Mouse (Mus musculus): ENCODE data around the gene Art4. TPM values are rescaled to one million over a fixed set of nuclear protein-coding genes. Genes with fewer than 3 reads are reported as not detected.
"Not testable (repeated sequence)": the region's sequence is repeated elsewhere in the genome, so short reads cannot be mapped to it uniquely, and the experiment has no call there.

Gene Art4
- polyA plus RNA-seq, 1 experiment from 2014 or later = 1.8 TPM

DNA sequence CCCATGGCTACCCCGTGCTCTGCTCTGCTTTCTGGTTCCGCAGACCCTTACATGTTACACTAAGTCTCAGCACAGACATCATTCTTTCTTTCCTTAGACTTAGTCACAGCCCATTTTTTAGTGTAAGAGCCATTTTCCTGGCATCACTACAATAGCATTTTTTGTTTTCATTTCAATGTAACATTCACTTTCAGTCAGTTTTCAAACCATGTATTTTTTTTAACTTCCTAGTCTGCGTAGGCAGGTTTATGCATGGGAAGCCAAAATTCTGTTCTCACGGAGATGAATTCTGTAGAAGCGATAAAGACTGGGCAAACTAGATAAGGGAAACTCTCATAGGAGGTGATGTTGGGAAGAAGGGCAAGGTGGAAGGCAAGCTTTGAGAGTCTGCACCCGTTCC lies 32.0 kb upstream of the Art4 start:
- no peaks in the 10 kb centered on the region for H3K9me3 ChIP-seq (replicated peaks)
- no peaks in the 10 kb centered on the region for H3K27me3 ChIP-seq (ENCODE audit: low read depth, poor library complexity, severe bottlenecking)
- DNase-seq (ENCODE audit: low spot score) = no peak
- H3K27ac ChIP-seq = no peak overlapping the region
- no peaks in the 10 kb centered on the region for H3K4me1 ChIP-seq
- WGBS = 95% methylated on average over 6 of the region's 6 CpGs
- H3K36me3 ChIP-seq = no peaks in the 10 kb centered on the region
- no peak overlapping the region for H3K4me3 ChIP-seq

DNA sequence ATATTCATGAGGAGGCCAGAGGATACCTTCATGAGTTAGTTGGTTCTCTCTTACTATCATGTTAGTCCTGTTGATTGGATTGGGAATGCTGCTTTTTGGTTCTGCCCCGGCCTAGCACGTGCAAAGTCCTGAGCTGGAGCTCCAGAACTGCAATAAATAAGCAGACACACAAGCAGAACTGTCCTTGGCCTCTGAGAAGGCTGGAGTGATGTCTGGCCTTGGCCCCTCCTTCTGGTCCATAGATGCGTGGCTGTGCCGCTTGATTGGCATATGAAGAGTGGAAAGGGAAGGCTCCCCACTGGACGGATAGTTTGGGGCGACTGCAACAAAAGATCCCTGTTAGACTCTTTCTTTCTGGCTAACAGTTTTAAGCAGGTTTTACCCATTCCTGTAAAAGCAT lies 31.5 kb upstream of the Art4 start:
- H3K4me1 ChIP-seq = no peaks in the 10 kb centered on the region
- no peaks in the 10 kb centered on the region for H3K36me3 ChIP-seq
- 90% methylated on average over 6 of the region's 6 CpGs for WGBS
- H3K9me3 ChIP-seq (replicated peaks) = no peaks in the 10 kb centered on the region
- no peak for DNase-seq (ENCODE audit: low spot score)
- H3K27ac ChIP-seq = no peak overlapping the region
- no peaks in the 10 kb centered on the region for H3K27me3 ChIP-seq (ENCODE audit: low read depth, poor library complexity, severe bottlenecking)
- no peak overlapping the region for H3K4me3 ChIP-seq

DNA sequence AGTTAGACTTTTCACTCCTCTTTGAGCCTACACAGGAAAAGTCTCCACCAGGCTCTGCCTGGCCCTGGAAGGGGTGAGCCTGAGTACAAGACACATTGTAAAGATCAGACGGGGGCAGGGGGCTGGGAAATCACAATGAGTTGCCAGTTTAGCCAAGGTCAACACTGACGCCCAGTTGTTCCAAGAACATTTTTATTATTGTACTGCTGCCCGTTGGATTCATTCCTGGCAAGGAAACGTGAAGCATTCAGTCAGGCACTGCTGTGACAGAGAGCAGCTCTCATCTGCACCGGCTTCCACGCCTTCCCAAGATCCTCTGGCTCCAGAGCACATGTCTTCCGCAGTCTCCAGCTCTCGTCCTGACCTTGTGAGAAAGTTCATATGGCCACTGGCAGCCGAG lies 30.3 kb upstream of the Art4 start:
- no peaks in the 10 kb centered on the region for H3K36me3 ChIP-seq
- no peaks in the 10 kb centered on the region for H3K27me3 ChIP-seq (ENCODE audit: low read depth, poor library complexity, severe bottlenecking)
- H3K4me3 ChIP-seq = no peak overlapping the region
- no peaks in the 10 kb centered on the region for H3K4me1 ChIP-seq
- no peaks in the 10 kb centered on the region for H3K9me3 ChIP-seq (replicated peaks)
- 78% methylated on average over 9 of the region's 9 CpGs for whole genome bisulfite sequencing
- no peak for DNase-seq (ENCODE audit: low spot score)
- H3K27ac ChIP-seq = no peak overlapping the region

DNA sequence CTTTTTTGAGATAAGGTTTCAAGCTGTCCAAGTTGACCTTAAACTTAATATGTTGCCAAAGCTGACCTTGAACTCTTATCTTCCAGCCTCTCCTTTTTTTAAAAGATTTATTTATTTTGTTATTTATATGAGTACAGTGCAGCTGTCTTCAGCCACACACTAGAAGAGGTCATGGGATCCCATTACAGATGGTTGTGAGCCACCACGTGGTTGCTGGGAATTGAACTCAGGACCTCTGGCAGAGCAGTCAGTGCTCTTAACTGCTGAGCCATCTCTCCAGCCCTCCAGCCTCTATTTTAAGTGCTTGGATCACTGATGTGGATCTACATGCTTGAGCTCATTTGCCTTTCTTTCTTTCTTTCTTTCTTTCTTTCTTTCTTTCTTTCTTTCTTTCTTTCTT lies 27.2 kb upstream of the Art4 start:
- H3K9me3 ChIP-seq (replicated peaks); H3K36me3 ChIP-seq; H3K27me3 ChIP-seq (ENCODE audit: low read depth, poor library complexity, severe bottlenecking); H3K27ac ChIP-seq; H3K4me3 ChIP-seq; DNase-seq (ENCODE audit: low spot score); H3K4me1 ChIP-seq: not testable (repeated sequence)
- WGBS = 63% methylated on average over 1 of the region's 1 CpGs

DNA sequence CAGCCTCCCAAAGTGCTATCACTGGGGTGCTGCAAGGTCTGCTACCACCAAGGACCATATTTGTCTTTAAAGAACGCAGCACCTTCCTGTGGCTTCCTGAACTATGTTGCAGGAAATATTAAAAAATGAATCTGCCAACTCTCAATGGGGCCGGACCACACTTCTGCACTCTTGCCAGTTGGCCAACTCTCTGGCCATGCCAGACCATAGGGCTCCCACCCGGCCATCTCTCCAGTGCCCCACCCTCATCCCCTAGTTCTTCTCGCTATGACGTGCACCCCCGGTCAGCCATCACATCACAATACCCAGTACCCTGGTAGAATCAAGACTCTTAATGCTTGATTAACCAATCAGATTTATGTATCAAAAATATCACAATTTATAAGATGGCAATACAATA lies 26.4 kb upstream of the Art4 start:
- H3K4me1 ChIP-seq = no peaks in the 10 kb centered on the region
- H3K27me3 ChIP-seq (ENCODE audit: low read depth, poor library complexity, severe bottlenecking) = no peaks in the 10 kb centered on the region
- H3K27ac ChIP-seq = no peak overlapping the region
- no peak overlapping the region for H3K4me3 ChIP-seq
- H3K36me3 ChIP-seq = no peaks in the 10 kb centered on the region
- no peaks in the 10 kb centered on the region for H3K9me3 ChIP-seq (replicated peaks)
- 95% methylated on average over 6 of the region's 6 CpGs for WGBS
- DNase-seq (ENCODE audit: low spot score) = no peak

DNA sequence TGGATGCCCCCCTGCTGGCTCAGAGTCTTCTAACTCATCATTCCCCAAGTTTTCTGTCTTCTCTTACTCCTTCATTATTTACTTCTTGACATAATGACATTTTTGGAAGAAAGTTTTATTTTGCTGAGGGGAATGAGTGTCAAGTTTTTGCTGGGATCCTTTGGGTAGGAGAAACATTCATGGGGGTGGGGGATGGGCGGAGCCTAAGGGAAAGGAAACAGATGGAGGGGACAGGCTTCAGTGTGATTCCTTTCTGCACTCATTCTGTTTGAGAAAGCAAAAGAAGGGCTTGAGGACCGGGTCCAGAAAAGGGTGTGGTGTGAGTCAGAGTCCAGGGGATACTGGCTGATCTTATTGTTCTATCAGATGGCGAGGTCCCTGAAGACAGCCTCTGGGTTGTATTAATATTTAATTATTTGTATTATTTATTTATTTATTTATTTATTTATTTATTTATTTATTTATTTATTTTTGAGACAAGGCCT lies 25.9 kb upstream of the Art4 start:
- DNase-seq (ENCODE audit: low spot score) = no peak
- no peak overlapping the region for H3K27ac ChIP-seq
- H3K9me3 ChIP-seq (replicated peaks) = no peaks in the 10 kb centered on the region
- H3K4me3 ChIP-seq = no peak overlapping the region
- no peaks in the 10 kb centered on the region for H3K27me3 ChIP-seq (ENCODE audit: low read depth, poor library complexity, severe bottlenecking)
- WGBS = 88% methylated on average over 3 of the region's 3 CpGs
- no peaks in the 10 kb centered on the region for H3K4me1 ChIP-seq
- no peaks in the 10 kb centered on the region for H3K36me3 ChIP-seq

DNA sequence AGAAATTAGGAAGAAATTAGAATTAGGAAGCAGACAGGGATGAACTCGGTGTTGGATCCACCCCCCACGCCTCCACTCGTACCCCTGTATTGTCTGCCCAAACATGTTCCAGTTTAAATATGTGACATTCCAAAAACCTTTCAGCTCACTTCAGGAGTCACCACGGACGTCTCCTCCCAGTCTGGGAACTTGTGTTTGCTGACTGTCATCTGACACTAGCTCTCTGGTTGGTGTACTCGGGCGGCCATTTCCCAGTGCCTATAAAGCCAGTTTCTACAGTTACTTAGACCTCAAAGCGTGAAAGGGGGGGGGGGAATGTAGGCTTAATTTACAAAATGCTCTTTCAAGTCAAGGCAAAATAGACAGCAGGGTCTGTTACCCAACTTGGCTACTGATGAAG lies 24.1 kb upstream of the Art4 start:
- DNase-seq (ENCODE audit: low spot score) = no peak
- no peak overlapping the region for H3K4me3 ChIP-seq

DNA sequence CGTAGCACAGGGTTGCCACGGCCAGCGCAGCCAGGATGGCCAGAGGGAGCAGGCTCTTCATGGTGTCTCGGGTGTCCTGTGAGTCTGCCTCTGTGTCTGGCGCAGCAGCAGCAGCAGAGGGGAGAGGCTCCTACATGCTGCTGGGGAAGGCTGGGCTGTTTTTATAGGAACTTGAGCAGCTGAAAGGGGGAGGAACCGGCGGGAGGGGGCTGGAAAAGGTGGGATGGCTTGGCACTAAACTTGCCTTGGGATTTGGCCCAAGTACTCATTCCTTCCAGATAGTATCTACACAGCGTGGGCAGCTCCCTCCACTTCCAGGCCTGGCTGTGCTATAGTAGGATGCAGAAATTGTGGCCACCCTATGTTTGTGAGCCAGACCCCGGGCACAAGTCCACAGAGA lies 18.1 kb upstream of the Art4 start, which contains the start of gene Mgp:
Gene Mgp (minus strand): TSS at position 154 of the 400 bp plus-strand sequence.
- H3K27ac ChIP-seq = peak within 1 kb of the TSS; percentile 53; the same call in 1 of the 2 replicates
- WGBS = 36% methylated on average over 9 of the region's 9 CpGs
- H3K9me3 ChIP-seq (replicated peaks) = no peaks in the 10 kb centered on the region
- H3K36me3 ChIP-seq = no peaks in the 10 kb centered on the region
- H3K4me1 ChIP-seq = peaks cover 8% of the 10 kb centered on the region
- H3K4me3 ChIP-seq = peak within 1 kb of the TSS; percentile 7; the same call in 1 of the 2 replicates
- DNase-seq (ENCODE audit: low spot score) = no peak
- H3K27me3 ChIP-seq (ENCODE audit: low read depth, poor library complexity, severe bottlenecking) = no peaks in the 10 kb centered on the region

More for the DNA sequence above, 24.1 kb upstream of the Art4 start:
- Histone ChIP-seq H3K36me3 (no peaks in the 10 kb centered on the region), H3K27ac (no peak overlapping the region), H3K27me3 (ENCODE audit: low read depth, poor library complexity, severe bottlenecking) (no peaks in the 10 kb centered on the region), H3K4me1 (no peaks in the 10 kb centered on the region), H3K9me3 (replicated peaks) (no peaks in the 10 kb centered on the region)
- 67% methylated on average over 8 of the region's 8 CpGs for WGBS

DNA sequence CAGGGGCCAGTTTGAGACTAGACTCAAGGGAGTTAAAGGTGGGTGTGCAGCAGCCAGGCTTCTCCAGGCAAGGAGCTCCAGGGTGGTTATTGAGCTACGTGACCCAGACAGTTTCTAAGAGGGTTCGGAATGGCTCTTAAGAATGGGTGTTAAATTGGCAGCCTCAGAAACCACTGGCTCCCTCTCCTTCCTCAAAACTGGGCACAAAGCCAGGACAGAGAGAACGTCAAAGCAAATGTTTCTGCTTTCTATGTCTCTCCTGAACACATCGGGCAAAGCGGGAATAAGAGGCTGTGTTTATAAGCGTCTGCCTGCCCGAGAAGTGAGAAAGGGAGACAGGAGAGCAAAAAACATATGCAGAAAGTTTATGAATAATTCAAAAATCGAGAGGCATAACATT lies 17.1 kb upstream of the Art4 start:
- no peak for DNase-seq (ENCODE audit: low spot score)
- Histone ChIP-seq H3K9me3 (replicated peaks) (no peaks in the 10 kb centered on the region), H3K27ac (no peak overlapping the region), H3K36me3 (no peaks in the 10 kb centered on the region), H3K4me1 (peaks cover 8% of the 10 kb centered on the region), H3K4me3 (no peak overlapping the region), H3K27me3 (ENCODE audit: low read depth, poor library complexity, severe bottlenecking) (no peaks in the 10 kb centered on the region)
- 86% methylated on average over 8 of the region's 8 CpGs for WGBS

DNA sequence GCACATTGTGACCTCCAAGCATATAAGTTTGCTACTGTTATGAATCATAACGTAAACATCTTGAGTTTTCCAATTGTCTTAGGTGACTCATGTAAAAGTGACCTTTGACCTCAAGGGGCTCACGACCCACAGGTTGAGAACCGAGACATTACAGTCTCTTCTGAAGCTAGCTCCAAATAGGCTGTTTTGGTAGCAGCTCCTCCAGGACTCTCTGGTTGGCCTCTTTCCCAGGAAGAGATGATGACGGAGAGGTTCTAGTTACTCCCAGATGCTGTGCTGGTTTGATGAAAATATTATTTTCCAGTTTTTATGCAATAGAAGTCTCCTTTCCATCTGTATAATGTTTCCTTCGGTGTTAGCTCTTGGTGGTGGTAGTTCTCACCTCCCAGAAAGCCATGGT lies 11.4 kb upstream of the Art4 start:
- Histone ChIP-seq H3K27me3 (ENCODE audit: low read depth, poor library complexity, severe bottlenecking) (no peaks in the 10 kb centered on the region), H3K9me3 (replicated peaks) (no peaks in the 10 kb centered on the region), H3K36me3 (no peaks in the 10 kb centered on the region), H3K4me1 (0 out of 2 replicates have a peak, but pooled peaks cover 4% of the 10 kb centered on the region), H3K4me3 (no peak overlapping the region), H3K27ac (no peak overlapping the region)
- 85% methylated on average over 5 of the region's 5 CpGs for WGBS
- no peak for DNase-seq (ENCODE audit: low spot score)

DNA sequence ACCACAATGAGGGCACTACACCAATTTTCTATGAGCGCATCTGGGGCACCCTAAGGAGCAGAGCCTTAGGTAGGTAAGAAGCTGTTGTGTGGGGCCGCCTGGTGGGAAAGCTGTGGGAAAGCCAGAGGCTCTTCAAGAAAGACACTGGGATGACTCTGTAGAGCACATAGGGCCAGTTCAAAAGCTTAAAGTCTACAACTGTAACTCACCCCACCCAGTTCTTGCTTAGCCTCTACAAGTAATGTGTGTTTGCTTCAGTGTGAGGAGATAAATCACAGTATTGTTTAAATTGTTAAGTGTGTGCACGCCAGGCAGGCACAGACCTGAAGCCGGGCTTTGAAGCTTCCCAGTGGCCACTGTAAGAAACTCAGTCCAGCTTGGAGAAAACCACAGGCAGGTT lies 8.6 kb upstream of the Art4 start:
- WGBS = 70% methylated on average over 4 of the region's 4 CpGs
- H3K4me3 ChIP-seq = no peak overlapping the region
- no peak for DNase-seq (ENCODE audit: low spot score)
- H3K27me3 ChIP-seq (ENCODE audit: low read depth, poor library complexity, severe bottlenecking) = no peaks in the 10 kb centered on the region
- 0 out of 2 replicates have a peak, but pooled peaks cover 4% of the 10 kb centered on the region for H3K4me1 ChIP-seq
- no peaks in the 10 kb centered on the region for H3K36me3 ChIP-seq
- no peak overlapping the region for H3K27ac ChIP-seq
- no peaks in the 10 kb centered on the region for H3K9me3 ChIP-seq (replicated peaks)

DNA sequence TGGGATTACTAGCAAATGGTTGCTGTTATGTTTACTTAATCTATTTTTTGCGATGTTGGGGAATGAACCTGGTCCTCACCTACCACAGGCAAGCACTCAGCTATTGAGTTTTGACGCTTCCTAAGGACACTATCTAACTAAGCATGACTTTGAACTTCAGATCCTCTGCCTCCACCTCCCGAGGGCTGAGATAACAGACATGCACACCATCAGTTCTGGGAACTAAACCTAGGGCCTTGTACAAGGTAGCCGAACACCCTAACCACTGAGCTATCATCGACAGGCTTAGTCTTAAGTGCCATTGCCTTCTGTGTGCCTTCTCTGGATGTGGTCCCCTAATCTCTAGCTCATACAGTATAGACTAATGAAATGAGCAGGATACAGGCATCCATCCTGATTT lies 7.8 kb upstream of the Art4 start:
- Histone ChIP-seq H3K4me3 (no peak overlapping the region), H3K36me3 (no peaks in the 10 kb centered on the region), H3K9me3 (replicated peaks) (no peaks in the 10 kb centered on the region), H3K27me3 (ENCODE audit: low read depth, poor library complexity, severe bottlenecking) (no peaks in the 10 kb centered on the region), H3K27ac (no peak overlapping the region), H3K4me1 (0 out of 2 replicates have a peak, but pooled peaks cover 4% of the 10 kb centered on the region)
- WGBS = 94% methylated on average over 5 of the region's 5 CpGs
- DNase-seq (ENCODE audit: low spot score) = no peak

DNA sequence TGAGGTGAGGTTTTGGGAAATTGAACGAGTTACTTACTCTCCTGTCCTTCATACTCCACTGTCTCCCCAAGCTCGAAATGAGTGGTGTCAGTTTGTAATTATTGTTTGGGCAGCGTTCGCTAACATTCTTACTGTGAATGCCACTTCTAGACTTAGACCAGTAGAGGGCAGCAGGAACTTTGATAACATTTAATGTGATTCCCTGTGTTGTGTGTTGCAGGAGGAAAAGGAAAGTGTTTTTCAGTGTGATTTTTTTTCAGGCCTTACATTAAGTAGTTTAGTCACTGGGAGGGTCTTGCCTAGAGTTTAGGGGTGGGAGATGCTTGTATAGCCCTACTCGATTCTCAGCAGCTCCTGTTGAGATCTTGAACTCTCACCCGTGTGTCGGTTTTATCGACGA lies 3.5 kb upstream of the Art4 start:
- WGBS = 47% methylated on average over 9 of the region's 9 CpGs
- Histone ChIP-seq H3K27me3 (ENCODE audit: low read depth, poor library complexity, severe bottlenecking) (no peaks in the 10 kb centered on the region), H3K4me3 (no peak overlapping the region), H3K9me3 (replicated peaks) (no peaks in the 10 kb centered on the region), H3K4me1 (peaks cover 21% of the 10 kb centered on the region), H3K27ac (0 out of 2 replicates have a peak overlapping the region, but pooled peaks have one; percentile 19), H3K36me3 (no peaks in the 10 kb centered on the region)
- DNase-seq (ENCODE audit: low spot score) = no peak

DNA sequence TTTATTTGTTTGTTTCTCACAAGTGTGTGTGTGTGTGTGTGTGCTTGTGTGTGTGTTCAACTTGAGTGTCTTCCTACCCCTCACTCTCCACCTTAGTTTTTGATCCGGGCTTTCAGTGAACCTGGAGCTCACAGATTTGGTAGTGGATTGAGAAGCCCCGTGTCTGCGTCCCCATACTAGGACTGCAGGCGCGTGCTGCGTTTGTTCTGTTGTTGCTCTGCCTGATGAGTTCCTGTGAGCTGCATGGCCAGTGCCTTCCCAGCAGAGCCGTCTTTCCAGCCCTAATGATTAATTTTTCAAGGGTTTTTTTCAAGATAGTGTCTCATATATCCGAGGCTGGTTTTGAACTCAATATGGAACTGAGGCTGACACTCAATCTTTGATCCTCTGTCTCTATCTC lies 887 bp upstream of the Art4 start:
- Histone ChIP-seq H3K27me3 (ENCODE audit: low read depth, poor library complexity, severe bottlenecking) (no peaks in the 10 kb centered on the region), H3K27ac (peak overlapping the region; percentile 42; the same call in 1 of the 2 replicates), H3K36me3 (no peaks in the 10 kb centered on the region), H3K4me1 (peaks cover 30% of the 10 kb centered on the region), H3K9me3 (replicated peaks) (no peaks in the 10 kb centered on the region), H3K4me3 (no peak overlapping the region)
- no peak for DNase-seq (ENCODE audit: low spot score)
- WGBS = 79% methylated on average over 8 of the region's 8 CpGs

Measured in limb, embryonic 10.5 days (tissue).